Mouse (Mus musculus): Measurements from ENCODE around the gene Sorl1.

Sorl1 gene

DNA sequence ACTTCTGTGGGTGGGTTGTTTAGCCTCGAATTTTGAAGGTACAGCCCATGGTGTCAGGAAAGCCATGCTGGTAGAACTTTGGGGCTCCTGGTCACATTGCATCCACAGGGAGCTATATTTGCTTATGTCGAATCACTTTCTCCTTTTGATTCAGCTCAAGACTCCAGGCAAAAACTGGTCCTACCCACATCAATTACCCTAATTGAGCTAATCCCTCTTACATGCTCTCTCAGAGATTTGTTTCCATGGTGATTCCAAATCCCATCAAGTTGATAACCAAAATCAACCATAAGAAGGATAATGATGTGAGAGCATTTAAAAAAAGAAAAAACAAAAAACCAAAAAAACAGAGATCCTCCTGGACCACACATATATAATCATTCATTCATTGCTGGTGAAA is 75.6 kb downstream of the Sorl1 start:
- DNase-seq = no peak

DNA sequence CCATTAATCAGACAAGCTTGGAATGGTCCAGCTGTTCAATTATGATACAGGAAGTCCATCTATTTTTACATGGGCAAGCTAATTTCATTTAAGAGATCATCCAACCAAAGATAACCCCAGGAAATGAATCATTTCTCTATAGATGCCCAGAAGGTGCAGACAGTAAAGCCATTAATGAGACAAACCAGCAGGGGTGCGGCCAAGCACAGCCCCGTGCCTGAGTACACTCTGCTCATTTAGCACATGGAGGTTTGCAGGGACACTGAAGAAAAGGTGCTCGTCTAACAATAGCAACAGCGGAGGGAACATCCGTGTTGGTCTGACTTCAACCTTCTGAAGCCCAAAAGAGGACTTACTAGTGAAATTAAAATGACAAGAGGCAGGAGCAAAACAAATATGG is 76.3 kb downstream of the Sorl1 start:
- no peak for DNase-seq

DNA sequence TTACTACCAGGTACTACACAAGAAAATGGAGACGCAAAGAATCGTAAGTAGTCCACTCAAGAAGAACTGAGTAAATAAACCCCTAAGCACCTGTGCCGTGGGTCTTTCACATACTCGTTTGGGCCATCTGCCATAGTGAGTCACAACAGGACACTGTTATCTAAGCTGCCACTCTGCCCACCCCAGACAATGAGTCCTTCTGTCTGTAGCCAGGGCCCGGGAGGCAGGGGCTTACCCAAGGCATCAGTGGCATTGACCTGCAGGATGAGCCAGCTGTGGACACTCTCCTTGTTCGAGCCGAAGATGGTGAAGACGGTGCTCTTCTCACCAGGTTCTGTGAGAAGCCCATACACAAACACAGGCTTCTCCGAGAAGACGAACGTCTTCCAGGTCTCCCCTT is 77.8 kb downstream of the Sorl1 start:
- no peak for DNase-seq

DNA sequence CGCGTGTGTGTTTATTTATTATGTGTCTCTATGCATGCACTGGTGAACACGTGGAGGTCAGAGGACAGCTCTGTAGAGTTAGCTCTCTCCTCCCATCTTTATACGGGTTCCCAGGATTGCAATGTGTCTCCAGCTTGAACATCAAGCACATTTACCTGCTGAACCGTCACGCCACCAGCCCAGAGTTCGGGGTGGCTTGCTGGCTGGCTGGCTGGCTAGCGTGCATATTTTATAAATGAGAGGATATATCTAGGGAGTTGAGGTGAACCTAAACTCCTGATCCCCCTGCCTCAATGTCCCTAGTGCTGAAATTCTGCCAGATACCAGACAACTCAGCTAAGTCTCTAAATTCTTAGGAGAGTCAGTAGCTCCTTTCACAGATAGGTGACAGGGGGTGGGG is 79.4 kb downstream of the Sorl1 start:
- no peak for DNase-seq

DNA sequence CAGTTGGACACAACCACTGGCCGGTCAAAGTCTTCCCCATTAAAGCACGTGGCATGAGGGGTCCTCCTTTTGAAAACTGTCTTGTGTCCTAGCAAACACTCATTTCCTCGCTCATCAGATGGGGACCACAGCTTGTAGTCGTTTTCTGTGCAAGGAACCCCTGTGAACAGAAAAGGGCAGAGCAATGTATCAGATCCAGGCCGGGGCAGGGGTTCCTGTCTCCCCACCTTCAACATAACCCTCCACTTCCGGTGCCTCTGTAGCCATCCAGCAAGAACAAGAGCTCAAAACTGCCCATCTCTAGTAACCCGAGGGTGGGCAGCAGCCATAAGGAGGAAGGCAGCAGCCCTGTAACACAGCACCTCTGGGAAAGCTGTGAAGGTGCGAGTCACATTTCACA is 80.2 kb downstream of the Sorl1 start:
- no peak for DNase-seq

DNA sequence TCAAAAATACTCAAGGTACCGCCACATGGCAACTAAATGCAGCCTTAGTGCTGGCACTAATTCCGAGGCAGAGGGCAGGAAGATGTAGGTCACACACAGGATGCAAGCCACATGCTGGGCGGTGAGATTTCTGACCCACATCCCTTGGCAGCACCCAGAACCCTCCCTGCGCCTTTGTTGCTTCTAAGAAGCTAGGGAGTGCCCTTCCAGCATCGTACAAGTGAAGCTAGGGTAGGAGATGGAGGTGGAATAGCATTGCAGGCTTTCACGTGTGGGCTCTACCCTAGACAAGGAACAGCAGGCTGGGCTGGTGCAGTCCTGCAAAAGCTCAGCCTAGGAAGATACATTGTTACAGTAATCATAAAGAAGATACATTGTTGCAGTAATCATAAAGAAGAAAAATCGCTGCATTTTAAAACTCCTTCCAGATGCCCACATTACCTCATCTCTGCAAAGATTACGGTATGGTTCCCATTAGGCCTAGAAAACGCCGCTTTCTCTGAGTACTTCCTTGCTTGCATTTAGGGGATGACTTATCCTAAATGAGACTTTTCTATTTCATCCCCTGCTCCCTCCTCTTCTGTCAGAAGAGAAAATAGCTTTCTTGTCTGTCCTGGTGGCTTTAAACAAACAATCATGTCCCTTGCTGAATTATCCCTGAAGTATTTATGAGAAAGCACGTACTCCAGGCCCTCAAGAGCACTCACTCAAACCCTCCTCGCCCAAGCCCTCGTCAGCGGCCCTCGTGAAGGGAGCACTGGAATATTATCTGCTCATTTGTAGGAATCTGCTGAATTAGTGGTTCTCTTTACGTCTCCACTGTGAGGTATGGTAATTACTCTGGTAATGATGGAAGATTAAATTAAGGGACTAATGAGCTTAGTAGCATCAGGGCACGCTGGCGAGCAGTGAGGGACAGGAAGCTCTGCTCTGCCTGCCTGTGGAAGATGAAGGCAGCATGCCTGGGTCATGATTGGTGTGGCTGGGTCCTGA is 84.8 kb downstream of the Sorl1 start:
- DNase-seq = no peak

DNA sequence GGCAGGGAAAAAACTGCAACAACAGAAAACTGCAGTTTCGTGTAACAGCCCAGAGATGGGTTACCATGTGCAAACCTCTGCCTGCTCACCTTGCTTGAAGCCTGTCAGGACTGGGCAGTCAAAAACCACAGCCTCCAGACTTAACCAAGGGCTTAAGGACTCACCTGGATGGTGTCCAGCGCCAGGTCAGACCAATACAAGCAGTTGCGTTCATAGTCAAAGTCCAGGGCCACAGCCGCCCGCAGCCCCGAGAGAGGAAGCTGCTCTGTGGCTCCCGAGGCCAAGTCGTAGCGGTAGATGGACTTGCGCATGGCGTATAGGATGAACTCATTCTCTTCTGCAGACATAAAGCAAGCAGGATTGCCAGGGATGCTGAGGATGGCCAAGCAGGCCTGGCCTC is 87.2 kb downstream of the Sorl1 start:
- peak; percentile 76 to 85 for DNase-seq

DNA sequence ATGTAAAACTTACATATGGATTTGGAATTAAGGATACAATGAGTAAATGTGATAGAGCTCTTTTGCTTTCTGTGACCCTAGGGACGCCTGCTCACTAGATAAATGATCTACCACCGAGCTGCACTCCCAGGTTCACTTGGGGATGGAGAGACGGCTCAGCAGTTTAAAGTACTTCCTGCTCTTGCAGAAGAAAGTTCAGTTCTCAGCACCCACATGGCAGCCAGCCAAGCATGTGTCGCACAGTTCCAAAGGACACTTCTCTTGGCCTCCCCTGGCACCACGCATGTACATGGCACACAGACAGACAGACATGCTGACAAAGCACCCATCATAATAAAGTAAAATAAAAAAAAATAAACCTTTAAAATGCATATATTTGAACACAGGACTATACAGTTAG is 88.1 kb downstream of the Sorl1 start:
- peak; percentile 93 to 95 for DNase-seq

DNA sequence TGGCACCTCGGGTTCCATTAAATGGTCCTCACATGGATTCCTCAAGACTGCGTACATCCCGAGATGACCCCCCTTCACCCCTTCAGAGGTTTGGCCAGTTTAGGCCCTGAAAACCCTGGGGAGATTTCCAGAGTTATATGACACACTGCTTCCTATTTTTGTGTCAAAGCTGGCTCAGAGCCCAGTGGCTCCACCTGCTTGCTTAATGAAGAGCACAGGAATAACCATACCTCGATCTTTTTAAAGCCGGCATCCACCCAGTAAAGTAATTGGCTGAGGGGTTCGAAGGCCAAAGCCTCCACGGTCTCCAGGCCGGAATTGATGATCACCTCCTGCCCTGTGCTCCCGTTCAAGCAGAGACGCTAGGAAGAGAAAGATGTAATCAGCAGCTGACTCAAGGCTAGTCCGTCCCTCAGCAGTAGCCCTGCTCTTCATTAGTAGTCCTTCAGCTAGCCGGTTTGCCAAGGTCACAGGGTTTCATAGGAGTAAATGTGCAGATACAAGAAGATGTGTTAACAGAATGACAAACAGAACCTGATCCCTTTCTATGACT is 88.8 kb downstream of the Sorl1 start:
- DNase-seq = peak in 1 of 2 experiments; percentile 38

DNA sequence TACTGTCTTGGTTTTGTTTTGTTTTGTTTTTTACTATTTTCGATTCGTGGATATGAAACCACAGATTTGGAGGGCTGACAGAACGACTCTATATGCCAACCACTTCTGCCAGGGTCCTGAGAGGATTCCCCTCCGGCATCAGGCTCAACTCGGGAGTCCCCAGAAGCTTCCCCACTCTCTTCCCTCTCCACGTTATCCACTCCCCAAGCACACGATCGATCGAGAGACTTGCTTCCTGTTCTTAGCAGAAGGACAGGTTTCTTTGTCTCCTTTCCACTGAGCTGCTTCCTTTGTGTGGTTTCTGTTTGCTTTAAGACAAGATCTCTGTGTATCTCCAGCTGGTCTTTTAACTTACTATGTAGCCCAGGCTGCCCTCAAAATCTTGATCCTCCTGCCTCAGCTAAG is 90.0 kb downstream of the Sorl1 start:
- no peak for DNase-seq

DNA sequence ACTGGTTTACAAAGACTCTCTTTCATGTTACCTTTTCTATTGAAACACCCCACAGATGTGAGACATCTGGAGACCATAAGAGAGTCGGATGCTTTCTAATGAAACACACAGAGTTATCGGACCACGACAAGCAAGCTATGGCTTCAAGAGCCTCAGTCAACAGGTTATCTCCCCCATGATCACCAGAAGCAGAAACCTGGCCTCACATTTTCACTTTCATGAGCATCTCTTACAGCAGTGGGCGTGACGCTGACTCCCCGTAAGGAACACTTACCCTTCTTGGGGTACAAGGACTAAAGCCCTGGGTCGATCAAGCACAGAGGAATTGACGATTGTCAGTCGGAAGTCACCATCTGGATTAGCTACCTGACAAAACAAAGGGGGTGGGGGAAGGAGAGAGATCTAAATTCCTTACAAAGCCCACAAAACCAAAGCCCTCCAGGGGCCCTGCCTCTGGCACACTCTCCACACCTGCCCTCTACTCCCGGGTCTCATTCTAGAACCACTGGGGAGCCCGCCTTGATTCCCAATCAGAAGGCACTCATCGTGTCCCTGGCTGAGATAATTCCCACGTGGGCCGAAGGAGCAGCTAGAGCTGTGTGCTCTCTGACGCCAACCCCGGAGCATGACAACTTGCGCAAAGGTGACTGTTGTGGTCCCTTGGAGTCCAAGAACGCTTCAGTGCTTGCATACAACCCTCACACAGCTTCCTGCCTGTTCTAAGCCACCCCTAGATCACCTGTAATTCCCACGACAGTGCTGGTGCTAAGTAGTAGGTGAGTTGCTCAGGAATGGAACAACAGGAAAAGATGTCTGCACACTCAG is 90.6 kb downstream of the Sorl1 start:
- DNase-seq = no peak

DNA sequence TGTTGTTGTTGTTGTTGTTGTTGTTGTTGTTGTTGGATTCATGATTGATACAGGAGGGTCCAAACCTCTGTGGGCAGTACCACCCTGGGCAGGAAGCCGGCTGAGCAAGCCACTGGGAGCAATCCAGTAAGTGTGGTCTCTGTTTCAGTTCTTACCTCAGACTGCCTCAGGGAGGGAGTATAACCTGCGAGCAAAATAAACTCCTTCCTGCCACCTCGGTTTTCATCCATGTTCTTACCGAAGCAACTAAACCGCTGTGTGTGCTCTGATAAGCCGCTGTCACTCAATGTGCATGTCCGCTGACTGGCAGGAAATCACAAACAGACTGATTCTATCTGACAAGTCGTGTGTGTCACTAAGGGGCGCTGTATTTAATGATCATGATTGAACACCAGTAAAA is 91.7 kb downstream of the Sorl1 start:
- no peak for DNase-seq

DNA sequence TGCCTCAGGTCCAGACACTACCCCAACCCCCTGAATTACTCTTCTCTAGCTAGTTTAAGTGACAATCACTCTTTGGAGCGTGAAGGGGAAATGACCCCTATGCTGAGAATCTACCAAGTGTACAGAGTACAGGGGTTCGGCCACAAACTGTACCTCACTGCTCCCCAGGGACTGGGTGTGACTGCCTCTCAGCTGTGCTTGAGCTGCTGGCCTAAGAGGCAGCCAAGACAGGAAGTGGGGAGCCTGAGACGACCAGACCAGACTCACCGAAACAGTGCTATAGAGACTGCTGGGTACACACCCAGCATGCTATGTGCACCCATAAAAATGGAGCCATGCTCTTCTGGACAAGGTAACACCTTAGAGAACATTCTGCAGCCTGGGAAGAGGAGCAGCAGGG is 95.3 kb downstream of the Sorl1 start:
- no peak for DNase-seq

DNA sequence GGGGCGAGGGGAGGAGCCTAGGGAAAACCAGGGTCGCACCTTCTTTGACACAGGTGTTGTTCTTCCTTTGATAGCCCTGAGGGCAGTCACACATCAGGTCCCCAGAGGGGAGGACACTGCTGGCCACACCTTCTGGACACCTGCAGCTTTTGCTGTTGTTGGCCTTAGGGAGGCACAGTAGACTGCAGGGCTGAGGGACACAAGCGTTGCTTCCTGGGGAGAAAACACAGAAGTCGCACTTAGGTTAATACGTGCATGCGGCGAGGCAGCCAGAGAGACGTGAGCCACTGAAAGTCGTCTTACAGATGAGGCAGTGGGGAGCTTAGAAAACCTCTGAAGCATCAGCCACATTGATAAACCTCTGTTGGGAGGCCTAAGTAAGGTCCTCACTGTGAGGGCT is 99.8 kb downstream of the Sorl1 start:
- no peak for DNase-seq

DNA sequence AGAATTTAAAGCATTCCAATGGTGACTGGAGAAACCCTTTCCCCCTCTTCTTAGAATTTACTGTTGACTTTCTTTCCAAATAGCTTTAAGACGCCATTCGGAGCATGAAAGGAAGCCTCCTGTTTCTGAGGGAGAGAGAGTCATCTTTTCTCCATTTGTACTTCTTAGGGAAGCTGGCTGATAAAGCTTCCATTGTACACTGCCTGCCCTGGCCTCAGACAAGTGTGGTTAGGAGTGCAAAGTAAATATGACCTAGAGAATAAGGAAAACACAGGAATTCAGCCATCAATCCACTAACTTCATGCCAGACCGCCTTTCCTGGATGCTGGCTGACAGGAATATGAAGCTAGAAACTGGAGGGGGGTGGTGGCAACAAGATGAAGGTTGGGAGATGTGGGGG is 100.7 kb downstream of the Sorl1 start:
- no peak for DNase-seq

DNA sequence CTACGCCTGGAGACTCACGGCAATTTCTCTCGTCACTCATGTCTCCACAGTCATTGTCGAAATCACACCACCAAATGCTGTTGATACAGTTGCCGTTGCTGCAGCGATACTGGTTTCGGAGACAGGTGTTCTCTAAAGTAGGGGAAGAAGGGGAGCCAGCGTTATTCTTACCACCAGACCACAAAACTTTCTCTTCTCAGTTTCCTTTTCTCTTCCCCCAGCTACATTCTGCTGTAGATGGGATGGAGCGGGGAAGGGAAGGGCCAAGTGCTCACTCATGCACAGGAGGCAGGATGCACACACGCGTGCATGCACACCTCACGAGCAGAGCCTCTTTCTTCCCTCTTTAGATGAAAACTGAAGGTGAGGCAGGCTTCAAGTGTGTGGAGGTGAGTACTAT is 101.8 kb downstream of the Sorl1 start:
- DNase-seq = no peak

DNA sequence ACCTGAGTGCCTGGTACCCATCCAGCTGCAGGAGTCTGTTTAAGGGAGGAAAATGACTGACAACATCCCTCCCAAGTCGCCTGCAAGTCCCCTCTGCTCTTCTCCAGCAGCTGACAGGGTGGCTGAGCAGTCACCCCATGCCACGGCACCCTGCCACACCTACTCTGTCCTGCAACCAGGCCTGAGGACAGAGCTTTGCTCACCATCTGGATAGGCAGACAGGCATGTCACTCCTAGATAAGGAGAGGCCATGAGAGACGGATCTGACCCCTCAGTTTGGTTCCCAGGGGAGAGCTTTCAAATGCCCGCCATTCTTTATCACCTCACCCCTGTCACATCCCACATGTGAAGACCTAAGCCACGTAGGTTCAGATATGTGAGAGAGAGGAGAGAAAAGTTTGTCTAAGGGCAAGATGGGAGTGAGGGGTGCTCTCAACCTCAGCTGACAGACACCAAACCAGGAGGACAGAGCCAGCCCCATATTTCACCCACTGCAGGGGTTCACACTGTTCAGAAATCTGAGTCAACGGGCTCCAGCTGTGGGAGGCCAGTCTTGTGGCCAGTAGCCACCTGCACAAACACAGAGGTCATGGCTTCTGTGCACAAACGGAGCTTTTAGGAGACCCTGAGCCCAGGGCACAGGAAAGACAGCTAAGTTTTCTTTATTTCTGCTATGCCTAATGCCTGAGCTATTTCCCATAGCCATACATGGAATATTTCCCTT is 104.6 kb downstream of the Sorl1 start:
- DNase-seq = no peak

DNA sequence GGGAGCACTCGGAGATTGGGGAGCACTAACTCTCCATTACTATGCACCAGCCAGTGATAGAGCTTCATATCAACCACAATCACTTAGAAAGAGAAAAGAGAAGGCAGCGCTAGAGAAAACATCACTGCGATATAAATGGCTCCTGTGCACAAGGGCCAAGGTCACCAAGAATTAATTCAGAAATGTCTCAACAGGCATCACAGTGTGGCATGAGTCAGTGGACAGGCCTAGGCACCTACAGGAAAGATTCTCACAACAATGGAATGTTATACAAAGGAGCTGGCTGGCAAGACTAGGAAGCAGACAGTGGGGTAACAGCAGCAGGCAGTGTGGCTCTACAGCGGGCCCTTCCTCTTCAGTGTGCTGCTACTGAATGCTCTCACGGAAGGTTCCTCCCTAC is 115.6 kb downstream of the Sorl1 start:
- DNase-seq = no peak

DNA sequence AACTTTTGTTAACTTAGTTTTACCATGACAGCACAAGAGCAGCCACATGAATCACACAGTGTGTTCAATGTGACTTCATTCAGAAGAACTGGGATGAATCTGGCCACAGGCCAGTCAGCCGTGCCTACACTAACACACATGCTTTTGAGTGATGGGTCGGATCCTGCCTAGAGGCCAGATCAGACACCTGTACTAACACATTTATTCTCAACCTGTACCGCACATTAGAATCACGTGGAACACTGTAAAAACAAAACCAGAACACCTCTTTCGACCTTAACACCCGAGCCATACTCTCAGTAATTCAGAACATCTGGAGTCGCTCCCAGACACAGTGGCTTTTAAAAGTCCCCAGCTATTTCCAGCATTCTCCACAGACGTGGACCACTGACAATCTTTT is 119.0 kb downstream of the Sorl1 start:
- no peak for DNase-seq

DNA sequence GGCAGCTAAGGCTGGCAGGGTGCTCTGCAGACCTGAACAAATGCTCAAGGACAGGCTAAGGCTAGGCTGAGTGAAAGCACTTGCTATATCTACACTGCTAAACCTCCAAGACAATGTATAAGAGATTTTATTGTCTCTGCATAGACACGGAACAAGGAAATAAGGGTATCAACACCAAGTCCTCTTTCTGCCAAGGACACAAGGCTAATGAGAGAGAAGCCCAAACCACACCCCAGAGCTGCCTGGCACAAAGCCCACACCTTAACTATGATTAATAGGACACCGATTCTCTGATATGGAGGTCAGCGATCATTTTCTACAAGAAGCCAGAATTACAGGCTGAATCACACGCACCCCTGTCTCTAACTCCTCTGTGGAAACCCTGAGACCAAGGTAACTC is 120.0 kb downstream of the Sorl1 start:
- DNase-seq = no peak

DNA sequence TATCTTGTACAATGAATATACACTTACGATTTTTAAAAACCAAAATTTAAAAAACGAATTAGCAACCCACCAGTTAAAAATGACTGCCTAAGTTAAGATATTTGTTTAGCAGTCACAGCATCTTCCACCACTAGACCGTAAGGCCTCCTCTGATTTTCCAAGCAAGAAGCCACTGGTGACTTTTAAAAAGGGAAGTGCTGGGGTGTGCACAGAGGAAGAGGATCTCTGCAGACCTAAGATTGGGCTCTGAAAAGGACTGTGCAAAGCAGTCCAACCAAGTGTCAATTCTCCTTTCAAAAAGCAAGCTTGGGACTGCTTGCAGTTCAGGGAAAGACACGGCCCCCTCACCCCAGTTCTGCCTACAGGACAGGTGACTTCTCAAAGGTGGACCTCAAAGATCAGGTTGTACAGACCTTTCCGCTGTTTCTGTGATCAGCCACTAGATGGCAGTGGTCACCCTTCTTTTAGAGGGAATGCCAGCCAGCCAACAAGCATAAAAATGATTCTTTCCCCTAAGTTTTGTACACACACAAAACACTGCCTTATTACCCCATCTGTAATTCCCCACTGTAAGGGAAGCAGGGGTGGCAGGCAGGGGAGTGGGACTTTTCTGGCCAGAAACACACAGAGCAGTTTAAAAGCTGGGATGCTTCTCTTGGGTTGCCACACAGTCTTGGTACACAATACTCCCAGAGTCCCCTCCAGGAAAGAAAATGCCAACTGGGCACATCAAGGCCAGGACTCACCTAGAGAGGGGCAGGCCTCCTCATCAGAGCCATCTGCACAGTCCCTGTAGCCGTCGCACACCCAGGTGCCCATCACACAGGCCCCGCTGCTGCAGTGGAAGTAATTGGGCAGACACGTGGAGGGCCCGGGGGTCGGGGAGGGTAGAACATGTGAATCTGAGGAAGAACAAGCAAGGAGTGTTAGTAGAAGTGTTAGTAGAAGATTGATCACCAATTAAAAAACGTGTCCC is 124.3 kb downstream of the Sorl1 start:
- DNase-seq = peak in 1 of 2 experiments; percentile 44

DNA sequence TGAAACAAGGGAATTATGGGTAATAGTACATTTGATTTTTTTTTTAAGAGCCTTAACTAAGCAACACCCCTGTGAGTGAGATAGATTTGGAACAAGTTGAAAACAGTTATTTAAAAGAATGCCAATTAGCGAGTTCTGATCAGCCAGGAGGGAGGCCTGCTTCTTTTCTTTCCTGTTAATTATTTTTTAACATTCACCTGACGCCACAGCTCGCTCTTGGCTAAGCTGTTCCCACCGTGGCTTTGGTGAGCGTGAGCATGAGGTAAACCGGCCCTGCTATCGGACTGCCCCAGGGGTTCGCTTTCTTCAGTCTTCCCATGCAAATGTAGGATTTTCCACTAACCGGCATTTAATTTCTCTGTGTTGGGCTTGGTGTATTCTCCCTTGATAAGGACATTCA is 128.8 kb downstream of the Sorl1 start:
- DNase-seq = peak; percentile 6 to 56
